Mouse (Mus musculus): ENCODE results near the gene Gm8356.
"Not testable (repeated sequence)": the region's sequence is repeated elsewhere in the genome, so short reads cannot be mapped to it uniquely, and the experiment has no call there.

DNA sequence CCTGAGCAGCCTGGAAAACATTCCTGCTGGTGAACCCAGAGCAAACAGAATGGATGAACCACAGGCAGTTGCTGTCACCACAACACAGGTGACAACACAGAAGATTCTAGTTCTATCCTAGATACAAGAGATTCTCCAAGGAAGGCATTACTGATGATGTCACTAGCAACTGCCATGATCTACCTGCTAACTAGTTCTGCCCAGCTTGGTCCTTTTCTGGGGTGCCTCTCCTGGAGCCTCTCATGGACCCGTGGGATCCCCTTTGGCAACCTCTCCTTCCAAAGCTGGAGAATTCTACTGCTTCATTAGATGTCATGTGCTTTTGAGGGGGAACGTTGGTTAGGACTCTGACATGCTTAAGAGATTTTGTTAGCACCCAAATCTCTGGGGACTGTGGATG, at the start of gene Gm8356:
- not testable (repeated sequence) for TF ChIP-seq CTCF (IDR thresholded peaks at IDR 0.05); POLR2A (IDR thresholded peaks at IDR 0.05; ENCODE audit: insufficient read depth, low read depth, low read length)
